Mouse (Mus musculus) C2C12 (cell line): ENCODE results near the gene 2010111I01Rik. TPM values are rescaled to one million over a fixed set of nuclear protein-coding genes. Genes with fewer than 3 reads are reported as not detected.
A peak's percentile ranks its signal among the peaks of the same experiment; 100 is the strongest.

Source experiments
- H3K27me3 ChIP-seq: one replicate; pipeline ENCODE4 v1.6.1; 2011; ENCODE audit not compliant: control insufficient read depth, insufficient read depth, insufficient read length
- H3K36me3 ChIP-seq: one replicate; pipeline ENCODE4 v1.6.1; 2011; ENCODE audit not compliant: control insufficient read depth, insufficient read depth
- H3K4me3 ChIP-seq: one replicate; pipeline ENCODE4 v1.5.1; 2011; ENCODE audit warnings: mild to moderate bottlenecking, control low read depth; ENCODE audit not compliant: poor library complexity, insufficient read depth, severe bottlenecking
- H3K79me2 ChIP-seq: one replicate; pipeline ENCODE4 v1.6.1; 2011; ENCODE audit not compliant: control insufficient read depth, insufficient read depth
- H3K79me3 ChIP-seq: one replicate; pipeline ENCODE4 v1.6.1; 2011; ENCODE audit warnings: low read depth, control low read depth
- H3ac ChIP-seq: one replicate; pipeline ENCODE3; 2011; ENCODE audit warnings: low read depth; ENCODE audit not compliant: control insufficient read depth, insufficient read length
- CEBPB ChIP-seq: IDR thresholded peaks from one replicate; pipeline ENCODE4 v1.6.1; 2011; ENCODE audit warnings: low read depth, mild to moderate bottlenecking, control low read depth, moderate library complexity
- CTCF ChIP-seq: IDR thresholded peaks from one replicate; pipeline ENCODE4 v1.5.1; 2011; ENCODE audit not compliant: control insufficient read depth, insufficient read depth, insufficient read length
- FOSL1 ChIP-seq: IDR thresholded peaks from one replicate; pipeline ENCODE4 v1.8.0; 2011; ENCODE audit warnings: mild to moderate bottlenecking, low read length; ENCODE audit not compliant: poor library complexity, insufficient read depth, severe bottlenecking
- MAX ChIP-seq: IDR thresholded peaks from one replicate; pipeline ENCODE4 v1.6.1; 2011; ENCODE audit warnings: mild to moderate bottlenecking, control low read depth
- MYOD1 ChIP-seq: IDR thresholded peaks from one replicate; pipeline ENCODE4 v1.6.1; 2011; ENCODE audit warnings: low read depth; ENCODE audit not compliant: control insufficient read depth, insufficient read length
- MYOG ChIP-seq: IDR thresholded peaks from one replicate; pipeline ENCODE4 v1.6.1; 2011; ENCODE audit not compliant: control insufficient read depth, insufficient read length; ENCODE audit errors: extremely low read depth
- USF1 ChIP-seq: IDR thresholded peaks from one replicate; pipeline ENCODE4 v1.6.1; 2011; ENCODE audit warnings: low read depth, mild to moderate bottlenecking, control low read depth, moderate library complexity
- polyA plus RNA-seq: library from polyadenylated mRNA; unstranded; fragments of >200 nt; fragmentation: generic; extraction: Trizol; gene quantifications from one replicate; pipeline ENCODE4 v1.2.1, GENCODE M21; 2012; ENCODE audit warnings: missing spikeins

The 2010111I01Rik gene
- polyA plus RNA-seq, 1 experiment: 91.7 TPM

GRCm38 (mm10) chr13:63102848-63103585 lies 138.3 kb downstream of the 2010111I01Rik start:
- Histone ChIP-seq H3ac (no peak overlapping the region), H3K79me2 (no peaks in the 10 kb centered on the region), H3K79me3 (no peaks in the 10 kb centered on the region), H3K4me3 (no peak overlapping the region), H3K36me3 (no peaks in the 10 kb centered on the region), H3K27me3 (no peaks in the 10 kb centered on the region)
- peak; percentile 67 for TF ChIP-seq MYOD1
- TF ChIP-seq CEBPB: no peak

GRCm38 (mm10) chr13:63106574-63106973 lies 141.9 kb downstream of the 2010111I01Rik start:
- H3K27me3 ChIP-seq: no peaks in the 10 kb centered on the region
- TF ChIP-seq FOSL1 (no peak), MYOD1 (no peak), USF1 (no peak), CEBPB (no peak), CTCF (no peak), MYOG (no peak), MAX (no peak)
- no peaks in the 10 kb centered on the region for H3K79me3 ChIP-seq
- H3K4me3 ChIP-seq: no peak overlapping the region
- no peak overlapping the region for H3ac ChIP-seq
- H3K36me3 ChIP-seq: no peaks in the 10 kb centered on the region
- no peaks in the 10 kb centered on the region for H3K79me2 ChIP-seq

DNA sequence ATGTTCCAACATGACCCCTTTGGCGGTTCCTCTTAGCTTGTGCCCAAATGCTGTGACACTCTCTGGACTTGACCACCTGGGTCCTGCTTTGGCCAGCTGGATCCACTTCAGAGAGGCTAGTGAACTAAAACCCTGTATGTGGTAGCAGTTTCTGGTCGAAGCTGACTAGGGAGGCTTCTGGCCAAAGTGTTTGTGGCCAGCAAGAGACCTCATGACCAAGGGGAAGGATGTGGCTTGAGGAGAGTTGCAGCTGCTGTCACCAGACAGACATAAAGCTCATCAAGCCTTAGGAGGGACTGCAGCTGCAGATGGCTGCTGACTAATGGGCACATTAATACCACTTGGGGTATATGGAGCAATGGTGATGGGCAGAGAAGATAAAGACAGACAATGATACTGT lies 143.9 kb downstream of the 2010111I01Rik start:
- Histone ChIP-seq H3K36me3 (no peaks in the 10 kb centered on the region), H3K27me3 (no peaks in the 10 kb centered on the region), H3K4me3 (no peak overlapping the region), H3K79me2 (no peaks in the 10 kb centered on the region), H3ac (no peak overlapping the region), H3K79me3 (no peaks in the 10 kb centered on the region)
- TF ChIP-seq MYOD1: peak; percentile 99
- peak; percentile 84 for TF ChIP-seq CEBPB
- peak; percentile 62 for TF ChIP-seq USF1
- no peak for TF ChIP-seq CTCF
- TF ChIP-seq MAX: peak; percentile 90

- H3K79me2 ChIP-seq: no peaks in the 10 kb centered on the region
- no peaks in the 10 kb centered on the region for H3K36me3 ChIP-seq
- TF ChIP-seq MYOD1: no peak
- no peak for TF ChIP-seq CTCF
- TF ChIP-seq MAX: no peak
- H3ac ChIP-seq: no peak overlapping the region
- no peak overlapping the region for H3K4me3 ChIP-seq
- no peaks in the 10 kb centered on the region for H3K79me3 ChIP-seq
- no peaks in the 10 kb centered on the region for H3K27me3 ChIP-seq
These were observed 146.8 kb downstream of the 2010111I01Rik start for GRCm38 (mm10) chr13:63111297-63112042.

DNA sequence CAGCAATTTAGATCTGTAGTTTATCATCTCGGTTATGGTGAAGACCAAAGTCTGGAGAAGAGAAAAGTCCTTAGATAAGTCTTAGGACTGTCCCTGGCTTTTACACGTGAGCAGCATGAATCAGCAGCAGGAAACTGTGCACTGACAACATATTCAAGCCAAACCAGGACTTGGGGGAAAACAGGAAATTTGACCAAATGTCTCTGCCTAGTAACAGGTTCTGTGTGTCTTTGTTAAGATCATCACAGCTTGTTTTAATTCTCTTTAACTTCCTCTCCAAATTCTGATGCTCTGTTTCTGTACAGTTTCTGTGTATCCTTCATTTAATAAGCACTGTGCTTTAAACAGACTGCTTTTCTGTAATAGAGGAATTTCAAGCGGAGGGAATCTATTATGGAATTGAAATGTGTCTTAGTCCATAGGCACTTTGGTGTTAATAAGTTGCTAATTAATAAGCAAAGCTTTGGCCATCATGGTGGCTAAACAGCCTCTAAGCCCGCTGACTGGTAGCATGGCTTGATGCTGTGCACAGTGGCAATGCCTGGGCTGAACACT lies 147.4 kb downstream of the 2010111I01Rik start:
- no peaks in the 10 kb centered on the region for H3K27me3 ChIP-seq
- no peaks in the 10 kb centered on the region for H3K36me3 ChIP-seq
- TF ChIP-seq USF1: peak; percentile 38
- TF ChIP-seq CTCF: no peak
- no peak for TF ChIP-seq MYOG
- no peak for TF ChIP-seq MYOD1
- TF ChIP-seq FOSL1: no peak

More for the DNA sequence above, 147.4 kb downstream of the 2010111I01Rik start:
- Histone ChIP-seq H3ac (no peak overlapping the region), H3K79me3 (no peaks in the 10 kb centered on the region), H3K4me3 (no peak overlapping the region), H3K79me2 (no peaks in the 10 kb centered on the region)
